Mouse (Mus musculus) retina, postnatal 1 day (tissue): ENCODE data around the gene Elmo1.

Experiments
- DNase-seq: peaks from one replicate; pipeline ENCODE4 v3.0.0-alpha.2; 2012

The Elmo1 gene

GRCm38 (mm10) chr13:20489698-20490417, 399.5 kb downstream of the Elmo1 start:
- DNase-seq, result peak; percentile 73

DNA sequence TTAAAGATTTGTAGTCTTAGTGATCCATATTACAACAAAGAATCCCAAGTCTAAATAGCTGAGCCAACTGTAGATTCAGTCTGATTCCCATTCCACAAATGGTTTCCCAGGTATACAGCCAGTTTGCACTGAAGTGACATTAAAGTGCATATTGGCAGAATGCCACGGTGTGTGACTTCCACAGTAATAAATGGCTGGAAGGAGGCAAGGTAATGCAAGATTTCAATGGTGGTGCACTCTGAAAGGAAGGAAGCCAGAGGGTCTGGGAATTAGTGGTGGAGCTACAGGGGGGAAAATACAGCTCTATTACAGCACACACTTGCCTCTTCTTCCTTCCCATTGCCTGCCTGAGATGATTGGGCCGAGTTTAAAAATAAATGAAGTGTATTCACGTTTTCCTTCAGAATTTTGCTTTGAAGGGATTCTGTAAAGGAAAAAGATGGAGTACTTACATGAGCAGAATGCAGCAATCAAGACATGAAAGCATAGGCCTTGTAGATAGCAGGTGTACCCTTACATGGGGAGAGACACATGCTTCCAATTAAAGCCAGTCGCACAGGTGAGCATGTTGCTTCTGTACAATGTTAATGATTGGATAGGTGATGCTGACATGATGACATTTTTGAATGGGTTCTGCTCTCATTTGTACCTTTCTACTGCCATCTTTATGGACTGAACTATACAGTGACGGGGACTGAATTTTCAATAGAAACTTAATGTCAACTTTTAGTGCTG, 400.6 kb downstream of the Elmo1 start:
- DNase-seq, result no peak

DNA sequence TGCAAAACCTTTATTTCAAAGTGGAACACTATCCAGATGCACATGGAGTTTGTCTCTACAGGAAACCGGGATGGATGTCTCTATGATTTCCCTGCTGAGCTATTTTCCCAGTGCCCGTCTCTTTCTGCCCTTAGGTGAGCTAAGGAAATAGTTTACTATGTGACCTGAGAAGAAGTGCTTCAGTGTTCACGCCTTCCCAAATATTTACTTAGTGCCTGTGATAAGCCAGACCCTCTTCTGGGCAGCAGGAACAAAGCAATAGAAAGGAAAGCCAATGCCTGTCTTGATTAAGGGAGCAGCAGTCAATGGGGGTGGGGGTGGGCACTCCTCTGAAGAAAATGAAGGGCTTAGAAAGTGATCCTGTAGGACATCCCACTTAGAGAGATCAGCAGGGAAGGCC, 401.3 kb downstream of the Elmo1 start:
- no peak for DNase-seq

DNA sequence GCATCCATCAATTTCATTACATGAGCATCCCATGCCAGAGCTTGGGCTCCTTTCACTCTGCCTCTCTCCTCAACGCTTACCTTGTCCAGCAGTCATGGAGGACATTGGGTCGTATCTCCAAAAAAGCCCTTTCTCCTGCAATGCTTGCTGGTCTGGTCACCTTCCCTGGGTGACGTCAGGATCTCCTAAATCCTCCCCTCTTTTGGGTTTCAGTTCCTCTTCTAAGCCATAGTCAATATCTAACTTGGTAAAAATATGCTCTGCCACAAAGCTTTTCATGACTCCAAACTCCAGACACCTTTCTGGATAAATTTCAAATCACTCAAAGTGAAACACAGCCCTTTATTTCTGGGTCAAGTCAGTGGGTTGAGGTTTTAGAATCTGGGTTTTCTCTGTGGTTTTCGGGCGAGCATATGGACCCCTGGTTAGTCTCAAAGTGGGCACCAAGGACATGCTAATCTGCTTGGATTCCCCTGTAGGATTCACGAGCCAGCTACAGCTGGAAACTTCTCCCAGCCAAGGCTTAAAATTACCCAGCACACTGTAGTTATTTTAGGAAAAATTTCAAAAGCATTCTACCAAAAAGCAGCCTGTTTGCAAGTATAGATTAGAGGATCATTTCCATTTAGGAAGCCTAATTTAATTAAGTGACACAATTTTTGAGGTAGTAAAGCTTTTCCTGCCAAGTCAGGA, 403.8 kb downstream of the Elmo1 start:
- DNase-seq, result no peak

DNA sequence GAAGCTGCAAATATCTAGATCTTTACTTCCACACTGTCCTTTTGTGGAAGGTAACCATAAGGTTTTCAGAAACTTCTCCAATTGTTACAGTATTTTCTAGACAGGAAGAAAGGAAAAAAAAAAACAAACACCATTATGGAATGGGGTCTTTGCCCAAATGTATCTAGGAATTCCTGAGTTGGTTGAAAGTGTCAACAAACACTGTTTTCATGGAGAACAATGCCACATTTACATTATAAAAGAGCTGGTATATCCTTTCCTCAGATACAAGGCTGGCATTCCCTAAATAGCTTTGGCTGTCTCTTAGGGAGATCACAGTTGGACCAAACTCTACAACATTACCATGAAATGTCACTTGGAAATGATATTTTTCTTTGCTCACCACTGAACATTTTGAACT, 411.5 kb downstream of the Elmo1 start:
- DNase-seq, result no peak

- DNase-seq, result no peak
Observed at GRCm38 (mm10) chr13:20503371-20503770, 413.0 kb downstream of the Elmo1 start.

DNA sequence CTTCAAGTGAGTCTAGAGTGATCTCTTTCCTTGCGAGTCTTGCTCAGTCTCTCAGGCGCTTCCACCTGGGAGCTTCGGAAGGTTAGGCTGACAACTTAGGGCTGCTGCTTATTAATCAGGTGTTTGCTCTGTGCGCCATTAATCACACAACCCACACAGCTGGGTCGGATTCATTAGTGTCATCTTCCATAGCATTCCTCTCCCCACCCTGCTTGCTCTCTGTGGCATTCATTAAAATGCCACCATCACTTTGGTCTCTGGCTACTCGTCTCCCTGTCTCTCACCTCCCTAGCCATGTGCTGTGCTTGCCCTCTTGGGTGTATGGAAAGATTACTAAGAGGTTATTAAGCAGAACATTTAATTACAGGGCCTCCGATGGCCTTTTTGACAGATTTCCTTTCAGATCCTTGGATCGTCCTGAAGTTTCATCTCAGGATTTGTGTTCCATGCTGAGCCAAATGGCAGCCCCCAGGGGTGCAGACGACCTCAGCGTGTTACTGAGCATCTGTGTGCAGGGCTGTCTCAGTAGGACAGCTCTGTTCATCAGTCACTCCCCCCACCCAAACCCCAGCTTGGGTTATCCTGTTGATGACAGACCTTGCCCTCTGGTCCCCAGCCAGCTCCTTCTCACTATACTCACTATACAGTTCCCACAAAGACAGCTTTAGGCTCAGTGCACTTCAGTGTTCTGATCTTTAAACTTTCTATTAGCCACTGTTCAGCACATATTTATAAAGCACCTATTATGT, 417.2 kb downstream of the Elmo1 start:
- DNase-seq, result no peak

DNA sequence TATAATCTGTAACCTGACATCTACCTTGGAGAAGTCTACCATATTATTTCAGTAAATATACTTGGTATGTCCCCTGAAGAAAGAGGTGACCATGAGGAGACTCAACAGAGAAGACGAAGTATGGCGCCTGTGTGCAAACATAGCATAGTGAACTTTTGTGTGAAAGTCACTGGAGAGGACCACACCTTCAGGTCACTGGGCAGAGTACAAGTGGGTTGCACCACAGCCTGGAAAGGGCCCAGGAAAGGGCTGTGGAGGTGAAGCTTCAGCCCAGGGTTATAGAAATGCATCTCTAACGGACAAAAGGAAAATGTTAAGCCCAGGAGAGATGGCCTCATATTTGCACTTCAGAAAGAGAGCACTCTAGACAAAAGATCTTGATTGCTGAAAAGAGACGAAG, 420.6 kb downstream of the Elmo1 start:
- no peak for DNase-seq

GRCm38 (mm10) chr13:20512317-20513240, 422.2 kb downstream of the Elmo1 start:
- DNase-seq, result no peak

GRCm38 (mm10) chr13:20514721-20515120, 424.3 kb downstream of the Elmo1 start:
- DNase-seq, result no peak

GRCm38 (mm10) chr13:20516096-20516495, 425.7 kb downstream of the Elmo1 start:
- DNase-seq, result no peak

DNA sequence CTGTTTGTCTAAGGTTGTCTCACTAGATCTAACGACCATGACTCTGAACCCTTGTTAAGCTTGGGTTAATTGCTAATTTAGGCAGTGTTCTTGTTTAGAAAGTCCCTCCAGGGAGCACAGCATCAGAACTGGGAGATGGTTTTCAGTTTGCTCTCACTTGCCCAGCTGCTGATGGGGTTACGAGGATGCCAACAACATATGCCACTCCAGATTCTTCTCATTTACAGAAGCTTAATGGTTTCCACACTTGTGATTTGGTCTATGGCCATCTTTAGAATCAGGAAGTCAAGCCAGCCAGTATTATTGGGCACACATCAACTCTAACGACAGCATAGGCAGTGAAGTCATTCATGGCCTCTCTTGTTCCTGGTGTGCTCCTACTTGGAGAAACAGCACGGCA, 427.3 kb downstream of the Elmo1 start:
- no peak for DNase-seq

DNA sequence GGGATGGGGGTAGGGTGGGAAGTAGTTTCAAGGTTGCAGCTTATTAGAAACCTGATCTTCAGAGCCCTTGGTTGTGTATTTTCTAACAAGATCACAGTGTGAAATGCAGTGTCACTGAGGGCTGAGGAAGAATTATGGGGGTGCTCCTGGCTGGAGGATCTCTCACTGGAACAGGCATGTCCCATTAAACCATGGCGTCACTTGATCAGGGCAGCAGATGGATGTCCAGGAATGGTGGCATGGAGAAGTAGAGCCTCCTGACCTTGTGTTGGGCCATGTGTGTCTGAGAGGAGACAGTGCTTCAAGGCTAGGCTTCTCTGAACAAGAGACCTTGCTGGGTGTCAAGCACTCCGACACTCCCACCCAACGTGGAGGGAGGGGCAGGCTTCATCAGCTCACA, 431.1 kb downstream of the Elmo1 start:
- no peak for DNase-seq

DNA sequence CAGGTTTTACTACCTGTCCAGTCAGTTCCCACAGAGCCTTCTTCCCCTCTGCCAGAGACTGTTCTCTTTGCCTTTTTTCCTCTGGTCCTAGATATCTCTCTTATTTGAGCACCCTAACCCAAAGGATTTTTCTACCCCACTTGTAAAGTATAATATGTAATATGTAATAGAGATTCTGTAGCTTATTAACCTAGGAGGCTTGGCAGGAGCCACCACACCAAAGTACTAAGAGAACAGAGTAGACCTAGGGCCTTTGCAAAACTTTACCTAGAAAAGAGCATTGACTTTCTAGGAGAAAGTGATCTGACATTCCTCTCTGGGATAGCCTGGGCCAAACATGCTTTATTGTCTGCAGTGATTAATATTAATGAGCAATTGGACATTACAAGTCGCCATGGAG, 433.3 kb downstream of the Elmo1 start:
- DNase-seq, result no peak

GRCm38 (mm10) chr13:20525844-20526243, 435.4 kb downstream of the Elmo1 start:
- peak; percentile 23 for DNase-seq

GRCm38 (mm10) chr13:20537053-20537452, 446.7 kb downstream of the Elmo1 start:
- no peak for DNase-seq

DNA sequence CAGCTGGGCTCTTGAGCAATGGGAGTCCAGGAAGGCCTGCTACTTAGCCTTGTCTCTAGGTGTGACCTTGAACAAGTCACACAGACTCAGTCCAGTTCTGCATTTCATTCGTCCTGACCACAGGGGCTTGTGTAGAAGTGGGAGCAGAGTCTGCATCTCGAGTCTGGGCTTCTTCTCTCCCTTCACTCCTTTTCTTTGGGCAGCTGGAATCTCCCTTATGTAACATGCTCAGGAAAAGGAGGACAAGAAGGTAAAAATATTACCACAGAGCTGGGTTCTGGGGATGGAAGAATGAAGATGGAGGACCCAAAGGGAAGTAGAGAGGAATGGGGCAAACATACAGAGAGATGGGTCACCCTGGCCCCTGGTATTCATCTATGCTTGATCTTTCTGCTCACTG, 447.1 kb downstream of the Elmo1 start:
- DNase-seq, result no peak

GRCm38 (mm10) chr13:20538216-20539070, 448.0 kb downstream of the Elmo1 start:
- no peak for DNase-seq

GRCm38 (mm10) chr13:20539631-20540030, 449.2 kb downstream of the Elmo1 start:
- DNase-seq, result no peak

DNA sequence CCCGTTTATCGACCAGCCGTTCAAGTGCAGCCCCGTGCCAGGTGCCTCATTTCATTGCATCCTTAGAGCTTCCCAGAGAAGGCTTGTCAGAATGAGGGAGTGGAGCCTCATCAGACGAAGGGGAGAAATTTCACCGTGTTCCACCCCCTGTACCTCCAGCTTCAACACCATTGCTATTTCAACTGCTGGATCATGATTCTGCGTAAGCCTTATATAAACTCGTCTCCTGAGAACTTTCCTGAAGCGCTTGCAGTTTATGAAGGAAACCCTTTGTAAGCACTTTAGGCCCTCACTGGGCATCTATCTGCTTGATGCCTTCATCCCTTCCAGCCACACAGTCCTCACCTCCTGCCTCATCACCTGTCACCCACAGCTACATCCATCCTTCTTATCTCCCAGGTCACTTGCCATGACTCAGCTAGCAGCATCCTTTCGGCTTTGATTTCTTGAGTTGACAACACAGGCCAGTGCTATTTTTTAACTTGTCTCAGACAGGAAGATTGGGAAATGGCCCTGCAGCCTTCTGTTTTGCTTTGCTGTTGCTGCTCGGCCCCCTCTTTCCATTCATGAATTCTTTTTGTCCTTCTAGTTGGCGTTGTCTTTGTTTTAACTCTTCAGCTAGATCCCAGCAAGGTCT, 456.3 kb downstream of the Elmo1 start:
- no peak for DNase-seq

DNA sequence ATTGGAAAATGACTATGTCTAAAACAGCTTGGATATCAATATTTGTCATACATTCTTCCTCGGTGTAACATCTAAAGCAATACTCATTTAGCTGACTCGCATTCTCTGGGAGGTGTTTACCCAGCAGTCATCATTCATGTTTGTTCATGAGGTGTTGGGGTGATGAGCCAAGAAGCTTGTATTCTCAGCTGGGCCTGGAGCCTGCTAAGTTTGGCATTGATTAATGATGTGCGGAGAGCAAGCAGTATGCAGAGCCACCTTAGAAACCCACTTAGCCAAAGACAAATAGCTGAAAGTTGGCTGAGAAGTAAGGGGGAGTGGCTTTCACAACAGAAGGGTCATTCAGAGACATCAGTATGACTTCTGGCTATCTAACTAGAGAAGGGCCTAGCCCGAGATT, 459.6 kb downstream of the Elmo1 start:
- no peak for DNase-seq
